8 mouse cellular contexts compared by ENCODE assay signal in the genomic region with DNA sequence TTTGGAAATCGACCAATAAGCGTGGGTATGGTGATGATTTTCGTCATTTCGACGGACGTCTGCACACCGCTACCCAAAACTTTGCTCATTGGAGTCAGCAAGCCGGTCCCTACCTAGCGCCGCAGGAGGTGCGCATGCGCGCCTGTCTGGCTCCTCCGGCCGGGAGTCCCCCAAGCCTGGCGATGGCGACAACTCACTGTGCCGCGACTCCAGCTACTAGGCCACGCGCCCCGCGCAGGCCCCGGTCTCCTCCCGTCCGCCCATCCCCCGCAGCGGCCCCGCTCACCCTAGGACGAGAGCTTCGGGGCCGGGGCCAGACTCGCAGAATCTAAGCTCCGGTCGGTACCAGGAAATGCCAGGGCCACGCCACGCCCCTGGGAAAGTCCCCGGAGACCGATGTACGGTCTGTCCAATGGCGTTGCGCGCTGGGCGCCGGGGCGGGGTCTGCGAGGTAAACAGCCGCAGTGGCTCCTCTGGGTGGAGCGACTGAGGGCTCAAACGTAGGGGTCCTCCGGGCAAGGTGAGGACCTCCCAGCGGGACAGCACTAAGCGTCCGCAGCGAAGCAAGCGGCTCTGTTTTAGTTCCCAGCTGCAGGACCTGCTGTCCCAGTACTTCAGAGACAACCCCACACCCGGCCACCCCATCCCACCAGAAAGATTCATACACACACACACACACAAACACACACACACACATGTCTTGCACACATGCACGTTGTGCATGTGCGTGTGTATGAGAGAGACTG. TPM values are rescaled to one million over a fixed set of nuclear protein-coding genes. Genes with fewer than 3 reads are reported as not detected.
A peak's percentile ranks its signal among the peaks of the same experiment; 100 is the strongest.
DNase-seq lines count a peak whose midpoint lies in the region; ATAC-seq and TF ChIP-seq lines count a peak whose summit lies in the region.

No protein-coding gene starts in this region.

- POLR2A ChIA-PET in Patski (lab: Charles Lee), result interaction anchor here (0.5 to 1.4 kb wide), 4 partner anchors 13 to 31 kb away, joined by 3 to 4 read pairs (median 4); no protein-coding TSS in a partner anchor

- H3K4me2 ChIP-seq in hindbrain, embryonic 14.5 days (replicated peaks), result peak overlapping the region; percentile 53

- TF ChIP-seq CTCF in Patski (IDR thresholded peaks at IDR 0.05), result no peak

- peak overlapping the region; percentile 74 for H3K4me3 ChIP-seq in hindbrain, embryonic 14.5 days (replicated peaks; ENCODE audit: low read length)

- CTCF ChIA-PET in Patski (lab: Charles Lee), result interaction anchor here (1.9 to 2.3 kb wide), 2 partner anchors 28 to 29 kb away, joined by 4 to 6 read pairs; no protein-coding TSS in a partner anchor

- peak overlapping the region; percentile 77 for H3K9ac ChIP-seq in hindbrain, embryonic 14.5 days

- no peaks in the 10 kb centered on the region for H3K36me3 ChIP-seq in hindbrain, embryonic 14.5 days (replicated peaks; ENCODE audit: control insufficient read depth, insufficient read depth)

- in situ Hi-C loops in Patski (cut with MboI; ENCODE audit: low pct_unique_long_range_greater_than_20kb), result no loop called here

- peak; percentile 80 for DNase-seq in Patski (ENCODE audit: low read depth, low spot score)
- peak; percentile 99 for DNase-seq in cerebellum, postnatal 14 days
- DNase-seq in frontal cortex, postnatal 25 days (ENCODE audit: low spot score in 2 of 2), result peak; percentile 98 to 99
- DNase-seq in hindbrain, embryonic 14.5 days (ENCODE audit: low spot score), result peak; percentile 96
- DNase-seq in layer of hippocampus, postnatal 36 days, result peak; percentile 98 to 99
- peak; percentile 100 for DNase-seq in lung, postnatal 36 days
- peak; percentile 97 for DNase-seq in retina, postnatal 1 day
- DNase-seq in urinary bladder, adult 18-20 months (ENCODE audit: low spot score in 2 of 2), result peak; percentile 98 to 99

- H3K9me3 ChIP-seq in hindbrain, embryonic 14.5 days (ENCODE audit: control insufficient read depth, low read length), result no peaks in the 10 kb centered on the region

- peaks cover 14% of the 10 kb centered on the region; the same call in 1 of the 2 replicates for H3K4me1 ChIP-seq in hindbrain, embryonic 14.5 days (replicated peaks; ENCODE audit: control insufficient read depth, insufficient read depth, low read length)

- peak; percentile 97 for ATAC-seq in Patski
- ATAC-seq in hindbrain, embryonic 14.5 days (ENCODE audit: low FRiP score), result peak; percentile 98

- H3K27me3 ChIP-seq in Patski, result no peaks in the 10 kb centered on the region
- no peaks in the 10 kb centered on the region for H3K27me3 ChIP-seq in hindbrain, embryonic 14.5 days (ENCODE audit: control insufficient read depth, insufficient read depth, low read length)

- peak overlapping the region; percentile 82 for H3K27ac ChIP-seq in hindbrain, embryonic 14.5 days

- WGBS in hindbrain, embryonic 14.5 days, result 1% methylated on average over 59 of the region's 59 CpGs

RNA-seq across cellular contexts. Expression of a gene that starts 6.8 kb away (rescaled TPM):
- 53.2 TPM for polyA plus RNA-seq in Patski (2021)
- 15.8 and 17.0 TPM in 2 replicates for polyA plus RNA-seq in hindbrain, embryonic 14.5 days (2014; fragmentation: Nextera tagmentation; extraction: Ambion mirVana)
- total RNA-seq in layer of hippocampus, postnatal 36 days (2021), result 10 to 100 TPM; 34.2 to 36.6 TPM

RNA-seq across cellular contexts. Expression of a gene that starts 53.7 kb away (rescaled TPM):
- polyA plus RNA-seq in Patski (2021), result 1,215 TPM
- 67.6 and 73.6 TPM in 2 replicates for polyA plus RNA-seq in hindbrain, embryonic 14.5 days (2014; fragmentation: Nextera tagmentation; extraction: Ambion mirVana)
- 1 to 10 TPM; 3.4 to 4.6 TPM for total RNA-seq in layer of hippocampus, postnatal 36 days (2021)

Comparison
In these comparisons a context has a peak if more than half of its experiments do, and no peak if none do; other contexts are left out.
1. Peak in every context shown above with its lines: DNase-seq, ATAC-seq, H3K4me3 ChIP-seq and H3K27ac ChIP-seq.
2. RNA of a gene that starts 53.7 kb away (polyA plus RNA-seq): 1,215 TPM in Patski (single experiment); 67.6 to 73.6 TPM in hindbrain, embryonic 14.5 days; every median in the first group is over 10 times any median in the second.